Mouse (Mus musculus) left cerebral cortex, adult 2 months (tissue): Measurements from ENCODE around the gene Cbx7. TPM values are rescaled to one million over a fixed set of nuclear protein-coding genes. Genes with fewer than 3 reads are reported as not detected.
A peak's percentile ranks its signal among the peaks of the same experiment; 100 is the strongest.

ENCODE experiments used
- DNase-seq, 2 experiments: peaks; one replicate each; pipeline ENCODE4 v3.0.0; 2021 to 2022; ENCODE audit warnings: low spot score in 2 of 2, mixed read lengths in 1 of 2; ENCODE audit errors: extremely low spot score in 1 of 2
- H3K27ac ChIP-seq: fragments of 200-600 bp; 2 replicates; pipeline ENCODE4 v1.8.1; 2022
- H3K4me3 ChIP-seq: fragments of 200-600 bp; 2 replicates; pipeline ENCODE4 v1.8.1; 2022
- CTCF ChIP-seq: fragments of 200-600 bp; IDR thresholded peaks from 2 replicates; pipeline ENCODE4 v1.8.1; 2022; ENCODE audit warnings: antibody characterized with exemption, mild to moderate bottlenecking, moderate library complexity
- intact Hi-C: fragments of 180-260 bp; cut with DNase I; formaldehyde crosslinking; loops from one replicate; pipeline ENCODE4 v1.15.1; 2025
- total RNA-seq, 2 experiments: library from RNA; stranded (reverse); gene quantifications; 2 replicates each; pipeline ENCODE4 v1.2.3; 2021

Cbx7 gene
- total RNA-seq, 2 experiments from 2014 or later: 52.3 to 52.6 TPM

GRCm38 (mm10) chr15:79961366-79961921, 9.5 kb downstream of the Cbx7 start:
- intact Hi-C loops: no loop called here

GRCm38 (mm10) chr15:79958418-79958817, 12.5 kb downstream of the Cbx7 start:
- H3K27ac ChIP-seq: no peak overlapping the region
- no peak overlapping the region for H3K4me3 ChIP-seq
- TF ChIP-seq CTCF: no peak
- intact Hi-C loops: no loop called here
- DNase-seq: no peak

More at GRCm38 (mm10) chr15:79961366-79961921, 9.5 kb downstream of the Cbx7 start:
- no peak for DNase-seq
- TF ChIP-seq CTCF: peak; percentile 41
- Histone ChIP-seq H3K27ac (no peak overlapping the region), H3K4me3 (no peak overlapping the region)

GRCm38 (mm10) chr15:79956559-79956958, 14.4 kb downstream of the Cbx7 start:
- Histone ChIP-seq H3K4me3 (no peak overlapping the region), H3K27ac (no peak overlapping the region)
- no peak for TF ChIP-seq CTCF
- DNase-seq: no peak
- intact Hi-C loops: no loop called here

- Histone ChIP-seq H3K27ac (no peak overlapping the region), H3K4me3 (no peak overlapping the region)
- intact Hi-C loops: no loop called here
- no peak for TF ChIP-seq CTCF
- no peak for DNase-seq
Measured at GRCm38 (mm10) chr15:79953470-79953869, 17.4 kb downstream of the Cbx7 start.

- DNase-seq: no peak
- no peak overlapping the region for H3K4me3 ChIP-seq
- H3K27ac ChIP-seq: no peak overlapping the region
- intact Hi-C loops: no loop called here
- TF ChIP-seq CTCF: no peak
Measured at GRCm38 (mm10) chr15:79952504-79953231, 18.3 kb downstream of the Cbx7 start.

- intact Hi-C loops: loop anchor here (2.0 kb wide), 1 partner anchor 59 kb away; no protein-coding TSS in a partner anchor
- no peak overlapping the region for H3K4me3 ChIP-seq
- TF ChIP-seq CTCF: no peak
- no peak overlapping the region; the same call in 1 of the 2 replicates for H3K27ac ChIP-seq
- DNase-seq: no peak
Measured at GRCm38 (mm10) chr15:79951730-79952503, 19.0 kb downstream of the Cbx7 start.

- Histone ChIP-seq H3K4me3 (no peak overlapping the region), H3K27ac (peak overlapping the region; percentile 77)
- no peak for TF ChIP-seq CTCF
- DNase-seq: no peak
- intact Hi-C loops: loop anchor here (2.0 kb wide), 1 partner anchor 60 kb away; no protein-coding TSS in a partner anchor
Measured at GRCm38 (mm10) chr15:79951226-79951625, 19.7 kb downstream of the Cbx7 start.

- peak overlapping the region; percentile 41 for H3K4me3 ChIP-seq
- intact Hi-C loops: loop anchor here (2.0 kb wide), 1 partner anchor 60 kb away; no protein-coding TSS in a partner anchor
- DNase-seq: peak; percentile 61 to 63
- H3K27ac ChIP-seq: peak overlapping the region; percentile 77
- TF ChIP-seq CTCF: peak; percentile 74
Measured at GRCm38 (mm10) chr15:79950250-79951025, 20.5 kb downstream of the Cbx7 start.

GRCm38 (mm10) chr15:79947681-79948080, 23.2 kb downstream of the Cbx7 start:
- DNase-seq: no peak
- Histone ChIP-seq H3K27ac (no peak overlapping the region), H3K4me3 (no peak overlapping the region)
- intact Hi-C loops: loop anchor here (2.0 to 10.0 kb wide), 2 partner anchors 117 to 277 kb away; no protein-coding TSS in a partner anchor
- no peak; the same call in none of the 2 replicates for TF ChIP-seq CTCF

- no peak for DNase-seq
- peak; percentile 43 for TF ChIP-seq CTCF
- no peak overlapping the region for H3K27ac ChIP-seq
- intact Hi-C loops: loop anchor here (1.0 to 10.0 kb wide), 4 partner anchors 118 to 278 kb away; no protein-coding TSS in a partner anchor
- no peak overlapping the region for H3K4me3 ChIP-seq
Measured at GRCm38 (mm10) chr15:79946790-79947189, 24.1 kb downstream of the Cbx7 start.

- no peak overlapping the region for H3K27ac ChIP-seq
- DNase-seq: peak; percentile 83 to 93
- H3K4me3 ChIP-seq: no peak overlapping the region
- intact Hi-C loops: loop anchor here (1.0 to 10.0 kb wide), 4 partner anchors 119 to 279 kb away; no protein-coding TSS in a partner anchor
- TF ChIP-seq CTCF: peak; percentile 98
Measured at GRCm38 (mm10) chr15:79946022-79946421, 24.9 kb downstream of the Cbx7 start.
